Mouse (Mus musculus): ENCODE data around the gene Creb1. TPM values are rescaled to one million over a fixed set of nuclear protein-coding genes. Genes with fewer than 3 reads are reported as not detected.
A peak's percentile ranks its signal among the peaks of the same experiment; 100 is the strongest.
"Not testable (repeated sequence)": the region's sequence is repeated elsewhere in the genome, so short reads cannot be mapped to it uniquely, and the experiment has no call there.

The Creb1 gene
- total RNA-seq, 2 experiments from 2014 or later: 53.8 to 62.6 TPM

- intact Hi-C loops (cut with DNase I): loop anchor here (5.0 kb wide), 2 partner anchors 76 to 91 kb away; partner anchors contain the start of gene Ccnyl1
- no peak for DNase-seq
Observed at GRCm38 (mm10) chr1:64616076-64616475, 83.6 kb downstream of the Creb1 start.

GRCm38 (mm10) chr1:64616531-64616880, 84.1 kb downstream of the Creb1 start:
- intact Hi-C loops (cut with DNase I): loop anchor here (5.0 kb wide), 2 partner anchors 76 to 91 kb away; partner anchors contain the start of gene Ccnyl1
- no peak for DNase-seq

GRCm38 (mm10) chr1:64616881-64617714, 84.7 kb downstream of the Creb1 start, which contains the start of gene Mettl21a:
TSS of gene Mettl21a (minus strand) at chr1:64617242.
- intact Hi-C loops (cut with DNase I): loop anchor here (5.0 kb wide), 2 partner anchors 75 to 90 kb away; partner anchors contain the start of gene Ccnyl1
- peak; percentile 94 for DNase-seq

GRCm38 (mm10) chr1:64617715-64617984, 85.2 kb downstream of the Creb1 start:
- peak; percentile 92 for DNase-seq
- intact Hi-C loops (cut with DNase I): loop anchor here (5.0 kb wide), 2 partner anchors 75 to 90 kb away; partner anchors contain the start of gene Ccnyl1

GRCm38 (mm10) chr1:64618226-64618625, 85.8 kb downstream of the Creb1 start:
- intact Hi-C loops (cut with DNase I): loop anchor here (5.0 kb wide), 2 partner anchors 74 to 89 kb away; partner anchors contain the start of gene Ccnyl1
- no peak for DNase-seq

- no peak for DNase-seq
- intact Hi-C loops (cut with DNase I): no loop called here
Observed at GRCm38 (mm10) chr1:64621116-64621515, 88.7 kb downstream of the Creb1 start.

GRCm38 (mm10) chr1:64623558-64624435, 91.4 kb downstream of the Creb1 start:
- intact Hi-C loops (cut with DNase I): no loop called here
- no peak for DNase-seq

- DNase-seq: no peak
- intact Hi-C loops (cut with DNase I): no loop called here
Observed at GRCm38 (mm10) chr1:64625214-64625613, 92.8 kb downstream of the Creb1 start.

- DNase-seq: no peak
- intact Hi-C loops (cut with DNase I): no loop called here
Observed at GRCm38 (mm10) chr1:64631526-64631925, 99.1 kb downstream of the Creb1 start.

GRCm38 (mm10) chr1:64633237-64633636, 100.8 kb downstream of the Creb1 start:
- no peak for DNase-seq
- intact Hi-C loops (cut with DNase I): no loop called here

GRCm38 (mm10) chr1:64635624-64636023, 103.2 kb downstream of the Creb1 start:
- DNase-seq: no peak
- intact Hi-C loops (cut with DNase I): no loop called here

GRCm38 (mm10) chr1:64639279-64639678, 106.8 kb downstream of the Creb1 start:
- no peak for DNase-seq
- intact Hi-C loops (cut with DNase I): no loop called here

- no peak for DNase-seq
- intact Hi-C loops (cut with DNase I): no loop called here
Observed at GRCm38 (mm10) chr1:64641069-64641468, 108.6 kb downstream of the Creb1 start.

GRCm38 (mm10) chr1:64642541-64642940, 110.1 kb downstream of the Creb1 start:
- DNase-seq; intact Hi-C loops (cut with DNase I): not testable (repeated sequence)

GRCm38 (mm10) chr1:64644513-64644912, 112.1 kb downstream of the Creb1 start:
- DNase-seq: no peak
- intact Hi-C loops (cut with DNase I): no loop called here

- intact Hi-C loops (cut with DNase I): no loop called here
- DNase-seq: no peak
Observed at GRCm38 (mm10) chr1:64649362-64650124, 117.1 kb downstream of the Creb1 start.

GRCm38 (mm10) chr1:64653701-64654100, 121.3 kb downstream of the Creb1 start:
- intact Hi-C loops (cut with DNase I): no loop called here
- DNase-seq: no peak
